Mouse (Mus musculus): ENCODE measurements at regions not wholly inside any gene's neighbourhood (a gene's known extent, or its start where the extent isn't known, plus 50 kb on each side); places are given as distances from the start of the nearest gene placed in this dataset.

DNA sequence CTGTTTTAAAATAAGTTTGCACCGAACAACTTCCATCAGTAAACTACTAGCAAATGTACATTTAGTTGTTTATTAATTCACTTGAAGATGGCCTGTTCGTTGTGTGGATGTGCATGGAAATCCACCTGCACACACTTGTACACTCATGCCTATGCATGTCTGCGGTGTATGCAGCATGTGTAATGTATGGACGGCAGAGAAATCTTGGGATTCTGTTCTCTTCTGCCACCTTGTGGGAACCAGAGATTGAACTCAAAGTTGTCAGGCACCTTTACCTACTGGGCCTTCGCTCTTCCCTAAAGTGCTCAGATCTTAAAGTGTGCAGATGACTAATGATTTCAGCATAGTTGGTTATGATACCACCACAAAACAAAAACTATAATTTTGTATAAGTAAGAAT lies 137.4 kb downstream of the Kitl start:
- intact Hi-C loops (cut with DNase I) = loop anchor here (5.0 to 10.0 kb wide), 2 partner anchors 138 to 511 kb away; partner anchors contain the start of gene Kitl
- no peak for DNase-seq

GRCm38 (mm10) chr10:100153311-100153710 lies 137.9 kb downstream of the Kitl start:
- DNase-seq = no peak
- intact Hi-C loops (cut with DNase I) = loop anchor here (5.0 to 10.0 kb wide), 2 partner anchors 139 to 511 kb away; partner anchors contain the start of gene Kitl

- no peak for DNase-seq
- intact Hi-C loops (cut with DNase I) = loop anchor here (10.0 kb wide), 1 partner anchor 141 kb away; the partner anchor contains the start of gene Kitl
Observed at GRCm38 (mm10) chr10:100155566-100155965, 140.1 kb downstream of the Kitl start.

DNA sequence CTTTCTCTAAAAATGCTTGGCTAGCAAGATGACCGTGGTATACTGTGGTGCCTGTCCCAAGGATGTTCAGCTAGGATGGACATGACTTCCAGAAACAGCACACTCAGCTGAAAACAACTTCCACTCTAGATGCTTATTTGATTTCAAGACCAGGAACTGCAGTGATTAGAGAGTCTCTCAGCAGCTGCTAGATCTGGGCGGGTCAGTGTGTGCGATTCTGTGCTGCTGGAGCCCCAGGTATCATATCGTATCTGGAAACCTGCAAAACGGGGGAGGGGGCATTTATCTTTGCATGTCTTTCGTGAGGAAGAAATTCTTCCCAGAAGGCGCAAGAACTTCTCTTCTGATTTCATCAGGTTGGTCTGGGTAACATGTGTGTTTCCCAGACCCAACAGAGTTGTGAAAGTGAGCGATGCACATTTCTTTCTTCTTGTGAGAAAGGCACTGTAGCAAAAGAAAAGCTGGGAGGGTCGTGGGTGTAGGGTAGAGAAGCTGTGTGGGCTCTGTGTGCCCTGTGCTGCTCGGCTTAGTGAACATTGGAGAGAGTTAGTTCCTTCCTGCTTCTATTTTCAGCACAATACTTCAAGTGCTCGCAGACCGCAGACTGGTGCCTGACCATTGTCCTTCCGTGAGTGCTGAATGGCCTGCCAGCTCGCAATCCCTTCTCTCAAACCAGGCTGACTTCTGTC lies 144.6 kb downstream of the Kitl start:
- no peak for DNase-seq
- intact Hi-C loops (cut with DNase I) = loop anchor here (10.0 kb wide), 1 partner anchor 145 kb away; the partner anchor contains the start of gene Kitl

- intact Hi-C loops (cut with DNase I) = no loop called here
- DNase-seq = no peak
Observed at GRCm38 (mm10) chr10:100160532-100160852, 145.1 kb downstream of the Kitl start.

- intact Hi-C loops (cut with DNase I) = no loop called here
- no peak for DNase-seq
Observed at GRCm38 (mm10) chr10:100161117-100161516, 145.7 kb downstream of the Kitl start.

DNA sequence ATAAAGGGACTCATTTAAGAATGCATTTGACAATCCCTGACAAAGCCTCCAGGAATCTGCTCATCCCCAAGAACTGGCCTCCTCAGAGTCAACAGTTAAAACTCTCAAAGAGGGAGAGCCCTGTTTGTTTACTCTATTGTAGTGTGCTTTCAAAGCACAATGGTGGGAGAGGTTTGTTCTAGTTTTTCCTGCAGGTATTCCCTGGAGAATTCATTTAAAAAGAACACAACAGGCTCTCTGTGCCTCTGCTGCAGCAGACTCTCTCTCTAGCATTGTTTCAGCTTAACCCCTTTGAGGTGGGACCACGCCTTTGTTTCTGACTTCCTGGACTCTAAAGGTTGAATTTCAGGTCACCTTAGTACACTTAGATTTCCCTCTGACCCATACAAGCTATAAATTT lies 149.1 kb downstream of the Kitl start:
- DNase-seq = no peak
- intact Hi-C loops (cut with DNase I) = no loop called here

GRCm38 (mm10) chr10:100170836-100171235 lies 155.4 kb downstream of the Kitl start:
- DNase-seq = no peak
- intact Hi-C loops (cut with DNase I) = no loop called here

DNA sequence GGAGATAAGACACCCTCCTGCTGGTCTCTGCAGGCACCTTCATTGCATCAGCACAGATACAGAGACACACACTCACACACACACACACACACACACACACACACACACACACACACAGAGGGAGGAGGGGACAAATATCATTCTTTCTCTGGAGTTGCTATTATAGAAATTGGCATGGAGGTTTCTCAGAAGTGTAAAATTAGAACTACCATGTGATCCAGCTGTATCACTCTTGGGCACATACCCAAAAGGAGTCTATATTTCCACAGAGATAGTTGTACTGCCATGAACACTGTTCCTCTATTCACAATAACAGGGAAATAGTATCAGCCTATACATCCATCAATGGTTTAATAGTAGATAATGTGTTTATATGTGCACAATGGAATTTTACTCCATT lies 137.8 kb upstream of the Gm4301 start:
- intact Hi-C loops (cut with DNase I) = no loop called here
- DNase-seq = no peak

- intact Hi-C loops (cut with DNase I) = no loop called here
- DNase-seq = no peak
Observed at GRCm38 (mm10) chr10:100199090-100199690, 136.3 kb upstream of the Gm4301 start.

GRCm38 (mm10) chr10:100200431-100200830 lies 135.0 kb upstream of the Gm4301 start:
- no peak for DNase-seq
- intact Hi-C loops (cut with DNase I) = no loop called here

DNA sequence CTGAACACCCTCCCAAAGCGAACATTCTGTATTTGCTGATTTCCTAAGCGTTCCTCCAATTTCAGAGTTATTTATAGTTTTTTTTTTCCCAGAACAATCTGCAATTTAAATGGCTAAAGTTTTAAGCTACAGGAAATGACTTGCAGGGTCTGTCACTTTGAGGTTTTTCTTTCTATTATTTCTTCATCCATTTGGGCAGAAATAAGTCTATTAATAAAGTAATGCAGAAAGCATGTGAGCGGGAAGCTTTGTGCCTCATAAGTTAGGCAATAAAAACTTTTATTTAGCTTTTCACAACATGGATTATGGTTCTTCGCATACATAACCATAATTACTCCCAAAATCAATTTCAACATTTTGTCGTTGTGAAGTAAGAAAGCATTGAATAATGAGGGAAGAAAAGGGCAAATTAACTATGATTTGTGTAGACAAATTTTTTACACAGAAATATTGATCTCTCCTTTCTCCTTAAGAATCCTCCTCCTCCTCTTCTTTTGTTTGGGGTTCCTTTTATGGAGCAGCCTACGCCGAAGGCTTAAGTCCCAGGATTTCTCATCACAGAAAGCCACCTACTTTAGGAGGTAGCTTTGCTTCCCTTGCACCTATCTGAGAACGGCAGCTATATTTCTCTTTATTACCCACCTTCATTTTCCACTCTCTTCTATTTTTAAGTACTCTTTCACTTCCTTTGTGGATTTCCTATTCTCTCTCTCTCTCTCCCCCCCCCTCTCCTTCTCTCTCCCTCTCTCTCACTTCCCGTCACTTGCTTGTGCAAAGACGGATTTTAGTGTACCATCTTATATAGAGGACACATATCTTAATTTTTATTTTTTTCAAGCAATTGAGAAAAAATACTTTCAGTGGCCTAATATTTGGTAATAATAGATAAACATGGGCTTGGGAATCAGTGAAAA lies 128.6 kb upstream of the Gm4301 start:
- intact Hi-C loops (cut with DNase I) = no loop called here
- DNase-seq = no peak

- DNase-seq = no peak
- intact Hi-C loops (cut with DNase I) = no loop called here
Observed at GRCm38 (mm10) chr10:100210684-100211083, 124.8 kb upstream of the Gm4301 start.

- intact Hi-C loops (cut with DNase I) = no loop called here
Observed at GRCm38 (mm10) chr10:100224459-100225097, 110.9 kb upstream of the Gm4301 start.

GRCm38 (mm10) chr10:100259235-100259900 lies 76.1 kb upstream of the Gm4301 start:
- intact Hi-C loops (cut with DNase I) = no loop called here
- no peak for DNase-seq

More at GRCm38 (mm10) chr10:100224459-100225097, 110.9 kb upstream of the Gm4301 start:
- no peak for DNase-seq

DNA sequence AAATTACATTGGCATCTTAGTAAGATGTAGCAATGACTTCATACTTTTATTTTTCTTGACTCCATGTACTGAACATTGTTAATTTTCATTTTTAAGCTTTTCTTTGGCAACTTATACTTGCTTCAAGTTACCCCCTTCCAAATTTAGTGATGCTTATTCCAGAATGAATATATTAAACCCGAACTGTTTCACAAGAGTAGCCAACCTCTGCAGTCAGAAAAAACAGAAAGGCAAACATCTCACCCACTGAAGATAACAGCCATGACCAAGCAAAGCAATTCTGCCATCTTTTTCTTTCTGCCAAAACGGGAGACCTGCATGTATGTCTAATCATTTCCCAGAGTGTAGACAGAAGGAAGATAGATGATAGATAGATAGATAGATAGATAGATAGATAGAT lies 72.0 kb upstream of the Gm4301 start:
- no peak for DNase-seq

GRCm38 (mm10) chr10:100264066-100264465 lies 71.4 kb upstream of the Gm4301 start:
- DNase-seq = no peak

More for the DNA sequence above, 72.0 kb upstream of the Gm4301 start:
- intact Hi-C loops (cut with DNase I) = no loop called here

DNA sequence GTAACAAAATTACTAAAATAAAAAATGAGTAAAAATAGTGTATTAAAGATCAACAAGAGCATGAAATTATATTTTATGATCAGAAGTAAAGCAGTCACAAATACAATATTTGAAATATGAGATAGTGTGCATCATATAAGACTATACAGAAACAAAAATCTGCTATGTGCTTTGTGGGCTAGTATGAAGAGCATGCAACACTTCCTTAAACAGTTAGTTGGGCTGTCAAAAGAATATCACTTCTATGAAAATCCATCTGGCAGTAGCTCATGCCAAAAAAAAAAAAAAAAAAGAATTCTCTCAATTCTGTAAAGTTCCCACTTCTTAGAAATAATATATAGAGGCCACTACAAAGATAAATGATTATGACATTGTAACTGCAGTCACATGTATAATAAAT lies 53.0 kb upstream of the Gm4301 start:
- DNase-seq = no peak
- intact Hi-C loops (cut with DNase I) = no loop called here

More at GRCm38 (mm10) chr10:100264066-100264465, 71.4 kb upstream of the Gm4301 start:
- intact Hi-C loops (cut with DNase I) = no loop called here
